In the genomic region with DNA sequence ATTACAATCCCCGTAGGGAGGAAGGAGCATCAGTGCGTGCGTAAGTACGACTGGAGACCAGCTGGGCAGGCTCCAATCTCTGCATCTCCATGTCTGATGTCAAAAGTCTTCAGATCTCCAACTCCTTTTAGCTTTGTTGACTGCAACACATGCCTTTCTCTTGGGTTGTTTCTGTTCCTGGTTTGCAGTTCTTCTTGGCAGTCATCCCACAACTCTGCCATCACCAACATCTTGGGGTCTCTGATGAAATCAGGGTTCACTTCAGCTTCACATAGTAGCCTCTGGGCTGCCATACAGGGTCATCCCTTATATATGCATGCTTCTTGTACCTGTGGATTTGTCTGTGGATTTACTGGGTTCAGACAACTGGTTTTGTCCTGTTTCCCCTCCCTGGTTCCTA, we compare ENCODE assay signal across 24 mouse cellular contexts. TPM values are rescaled to one million over a fixed set of nuclear protein-coding genes. Genes with fewer than 3 reads are reported as not detected.
A peak's percentile ranks its signal among the peaks of the same experiment; 100 is the strongest.
DNase-seq lines count a peak whose midpoint lies in the region; ATAC-seq and TF ChIP-seq lines count a peak whose summit lies in the region.
"Had no signal": no experiment of that assay in that cellular context is flagged by ENCODE, and none has a peak within 500 bp of the region (broad histone marks: within the 10 kb centered on the region; RNA-seq: fewer than 3 reads in every experiment).

No protein-coding gene starts in this region.

- peak; percentile 72 for ATAC-seq in granulocyte monocyte progenitor cell, adult 5-6 weeks (replicated peaks; ENCODE audit: poor library complexity, severe bottlenecking)
- 0 out of 2 replicates have a peak, but pooled peaks have one; percentile 24 for ATAC-seq in monocyte, adult 5-6 weeks (replicated peaks; ENCODE audit: insufficient number of reproducible peaks, low FRiP score, low TSS enrichment, poor library complexity, severe bottlenecking)
- ATAC-seq: activated CD4-positive, CD25-positive, alpha-beta regulatory T cell, adult 4 months; forebrain, embryonic 16.5 days; Patski had no signal

- no peaks in the 10 kb centered on the region for H3K27me3 ChIP-seq in cerebellum, adult 2 months (ENCODE audit: control insufficient read depth, insufficient read depth, low read length)
- H3K27me3 ChIP-seq: CH12.LX; embryonic facial prominence, embryonic 13.5 days; forebrain, embryonic 12.5 days; heart, embryonic 15.5 days; Patski had no signal

- no peak overlapping the region for H3K4me3 ChIP-seq in cerebellum, adult 2 months (replicated peaks; ENCODE audit: insufficient read depth, low read depth, low read length)
- H3K4me3 ChIP-seq: embryonic facial prominence, embryonic 13.5 days; forebrain, embryonic 12.5 days; heart, adult 2 months; heart, embryonic 15.5 days had no signal

- H3K27ac ChIP-seq in cerebellum, adult 2 months (ENCODE audit: insufficient read depth, low read length) = no peak overlapping the region
- H3K27ac ChIP-seq: embryonic facial prominence, embryonic 13.5 days; forebrain, embryonic 12.5 days; heart, adult 2 months; heart, embryonic 15.5 days; hindbrain, embryonic 14.5 days had no signal

- 71% methylated on average over 4 of the region's 4 CpGs for WGBS in cerebellum, adult 2 months

- peak; percentile 57 for DNase-seq in layer of hippocampus, adult 11-12 months (ENCODE audit: low spot score)
- DNase-seq in layer of hippocampus, postnatal 36 days = no peak
- DNase-seq in CD4-positive helper T cell, adult 2 months (ENCODE audit: low read depth, low spot score) = peak; percentile 34
- no peak for DNase-seq in cerebellum, adult 2 months
- no peak for DNase-seq in ovary, postnatal 10 days (ENCODE audit: low spot score)
- DNase-seq: adrenal gland, adult 2 months; adrenal gland, postnatal 25 days; B cell, adult 2 months; cerebellum, adult 11 months; cerebellum, adult 9-10 months; cerebellum, postnatal 25 days; gastrocnemius, postnatal 10 days; heart, postnatal 14 days had no signal

- TF ChIP-seq CTCF in cerebellum, adult 2 months (IDR thresholded peaks at IDR 0.05; ENCODE audit: borderline replicate concordance, insufficient read depth, low read depth, low read length) = no peak

- TF ChIP-seq POLR2A in cerebellum, adult 2 months (IDR thresholded peaks at IDR 0.05; ENCODE audit: borderline replicate concordance, insufficient read depth, low read length) = no peak

- peaks cover 14% of the 10 kb centered on the region for H3K4me1 ChIP-seq in cerebellum, adult 2 months (ENCODE audit: control insufficient read depth, insufficient read depth, low read length)

RNA-seq across cellular contexts. Expression of a gene that starts 15.4 kb away (rescaled TPM):
- 100 to 1,000 TPM; 146 to 166 TPM for total RNA-seq in layer of hippocampus, postnatal 36 days (2021)
- total RNA-seq in granulocyte monocyte progenitor cell, adult 5-6 weeks (2014; fragmentation: Nextera tagmentation) = 24.6 and 38.5 TPM in 2 replicates
- total RNA-seq in granulocyte monocyte progenitor cell, adult 5-6 weeks (2017) = 58.2 and 64.7 TPM in 2 replicates
- total RNA-seq in monocyte, adult 5-6 weeks (2017) = 327 to 401 TPM (median 363 TPM) in 3 replicates
- 166 and 168 TPM in 2 replicates for polyA plus RNA-seq in cerebellum, adult 2 months (2012; rRNA removed)

Comparison
In these comparisons a context has a peak if more than half of its experiments do, and no peak if none do; other contexts are left out.
1. DNase-seq: peak in layer of hippocampus, adult 11-12 months (single experiment) and CD4-positive helper T cell, adult 2 months (single experiment); none in layer of hippocampus, postnatal 36 days (0 of 2), cerebellum, adult 2 months (0 of 2) and ovary, postnatal 10 days (single experiment).